Mouse (Mus musculus): ENCODE data around the gene Aff3.

Gene Aff3

GRCm38 (mm10) chr1:38202475-38203183 lies 462.1 kb downstream of the Aff3 start:
- in situ Hi-C loops (cut with MboI, MseI) = no loop called here

DNA sequence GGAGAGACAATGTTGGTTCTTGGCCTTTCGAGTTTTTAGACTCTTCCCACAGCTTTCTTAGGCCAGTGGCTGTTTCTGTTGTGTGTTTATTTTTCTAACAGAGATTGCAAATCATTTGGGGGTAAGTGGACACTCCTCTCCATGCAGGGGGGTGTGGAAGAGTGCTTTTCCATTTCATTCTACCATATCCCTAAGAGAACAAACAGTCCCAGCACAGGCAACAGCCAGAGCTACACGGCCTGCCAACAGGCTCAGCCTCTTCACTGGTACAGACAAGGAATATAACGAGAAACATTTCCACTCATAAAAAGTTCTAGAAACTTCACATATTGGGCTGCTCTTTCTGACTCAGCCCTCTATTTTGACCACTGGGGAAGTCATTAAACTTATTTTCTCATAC lies 463.0 kb downstream of the Aff3 start:
- in situ Hi-C loops (cut with MboI, MseI) = no loop called here

DNA sequence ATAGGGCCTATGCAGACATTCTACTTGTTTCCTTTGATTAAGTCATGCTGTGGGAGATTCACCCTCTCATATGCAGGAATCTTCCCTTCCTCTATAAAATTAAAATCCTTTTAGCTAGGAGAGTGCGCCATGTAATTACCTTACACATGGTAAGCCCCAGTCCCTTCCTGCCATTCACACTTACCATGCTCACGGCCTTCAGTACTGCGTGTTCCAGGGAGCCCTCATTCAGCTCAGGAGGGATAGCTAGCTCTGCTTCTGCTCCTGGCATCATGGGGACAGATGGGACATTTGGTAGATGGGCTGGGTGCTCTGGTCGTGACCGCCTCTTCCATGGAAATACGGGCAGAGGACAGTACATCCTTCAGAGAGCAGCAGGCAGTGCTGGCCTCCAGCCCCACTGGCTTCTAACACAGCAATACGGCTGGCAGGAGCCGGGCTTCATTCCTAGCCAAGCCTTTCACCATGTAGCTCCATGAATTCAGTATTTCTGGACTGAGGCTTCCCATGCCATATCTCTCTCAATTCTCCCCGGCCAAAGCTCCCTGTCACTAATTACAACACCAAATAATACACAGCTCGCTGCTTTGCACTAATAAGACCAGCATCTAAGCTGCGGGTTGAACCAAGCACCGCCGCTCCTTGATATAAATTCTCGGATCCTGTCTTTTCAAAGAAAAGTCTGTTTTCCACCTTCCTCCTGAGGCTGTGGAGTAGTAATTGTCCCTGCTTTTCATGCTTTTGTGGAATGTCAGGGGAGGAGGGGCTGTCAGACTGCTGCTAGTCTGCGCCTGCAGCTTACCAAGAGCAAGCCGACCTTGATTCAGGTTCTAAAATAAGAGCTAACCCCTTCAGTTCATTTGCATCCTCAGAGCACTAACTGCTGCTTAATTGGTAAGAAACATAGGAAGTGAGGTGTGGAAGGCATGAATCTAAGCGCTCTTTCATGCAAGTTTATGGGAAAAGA lies 464.8 kb downstream of the Aff3 start:
- in situ Hi-C loops (cut with MboI, MseI) = no loop called here

DNA sequence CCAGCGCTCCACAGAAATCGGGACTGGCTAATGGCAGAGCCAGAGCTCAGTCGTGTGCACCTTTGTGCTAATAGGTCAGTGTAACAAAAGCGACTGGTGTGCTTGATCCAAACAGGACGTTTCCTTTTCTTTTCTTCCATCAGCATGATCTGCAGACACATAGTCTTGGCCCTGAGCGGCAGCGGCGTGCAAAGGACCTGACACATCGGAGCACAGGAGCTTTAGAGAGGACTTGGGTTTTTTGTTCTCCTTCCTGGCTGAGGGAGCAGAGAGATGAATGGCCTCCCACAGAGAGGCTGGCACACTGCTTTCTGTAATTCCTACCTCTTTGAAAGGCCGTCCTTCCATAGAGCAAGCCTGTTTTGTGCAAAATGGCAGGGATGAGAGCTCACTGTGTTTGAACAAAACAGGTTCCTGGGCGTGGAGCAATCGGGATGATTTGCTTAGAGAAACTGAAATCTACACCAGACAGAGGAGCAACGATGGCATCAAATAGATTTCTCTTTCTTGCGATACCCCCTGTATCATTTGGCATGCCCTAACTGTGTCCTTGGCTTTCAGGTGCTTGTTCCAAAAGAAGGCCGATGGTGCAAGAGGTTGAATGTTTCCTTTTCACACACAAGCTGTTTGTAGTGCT lies 466.2 kb downstream of the Aff3 start:
- in situ Hi-C loops (cut with MboI, MseI) = no loop called here

GRCm38 (mm10) chr1:38197145-38197682 lies 467.5 kb downstream of the Aff3 start:
- in situ Hi-C loops (cut with MboI, MseI) = no loop called here

GRCm38 (mm10) chr1:38195721-38196120 lies 469.0 kb downstream of the Aff3 start:
- in situ Hi-C loops (cut with MboI, MseI) = no loop called here

DNA sequence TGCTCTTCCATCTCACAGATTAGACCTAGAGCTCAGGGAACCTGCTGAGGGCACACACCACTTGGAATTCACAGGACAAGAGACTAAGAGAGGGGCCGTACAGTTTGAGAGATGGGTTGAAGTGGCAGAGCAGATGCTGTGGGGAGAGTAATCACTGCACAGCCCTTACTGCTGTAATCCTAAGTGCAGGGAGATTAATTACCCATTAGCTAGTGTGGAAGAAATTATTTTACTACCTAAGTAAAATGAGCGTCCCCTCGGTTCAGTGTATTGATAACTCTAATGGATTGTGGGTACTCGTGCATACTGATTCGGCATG lies 478.6 kb downstream of the Aff3 start:
- in situ Hi-C loops (cut with MboI, MseI) = no loop called here

DNA sequence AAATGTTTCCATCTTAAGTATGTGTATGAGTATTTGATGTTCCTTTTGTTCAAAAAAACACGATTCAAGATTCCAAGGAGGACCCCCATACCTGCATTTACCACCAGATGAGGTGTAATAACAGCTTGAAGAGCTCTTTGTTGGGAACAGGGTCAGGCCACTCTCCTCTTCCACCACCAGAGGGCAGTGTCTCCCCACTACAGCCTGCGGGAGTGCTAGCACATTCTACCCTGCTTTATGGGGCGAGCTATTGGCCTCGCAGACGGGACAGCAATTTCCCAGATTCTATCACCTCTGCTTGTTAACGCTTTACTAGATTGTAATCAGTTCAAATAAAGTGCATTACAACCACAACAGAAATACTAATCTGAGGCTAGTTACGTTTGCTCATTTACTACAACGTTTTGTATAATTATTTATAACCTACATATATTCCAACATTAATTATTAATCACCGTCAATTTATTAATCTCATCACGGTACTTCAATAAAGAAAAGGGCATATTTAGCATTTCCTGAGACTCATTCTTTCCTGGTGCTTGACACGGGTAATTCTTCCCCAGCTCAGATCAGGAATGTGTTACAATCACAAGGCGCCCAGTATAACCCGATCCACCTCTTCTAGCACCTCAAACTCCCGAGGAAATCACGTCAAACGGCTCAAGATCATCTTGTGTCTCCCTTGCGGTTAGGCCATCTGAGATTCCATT lies 479.1 kb downstream of the Aff3 start:
- in situ Hi-C loops (cut with MboI, MseI) = no loop called here

DNA sequence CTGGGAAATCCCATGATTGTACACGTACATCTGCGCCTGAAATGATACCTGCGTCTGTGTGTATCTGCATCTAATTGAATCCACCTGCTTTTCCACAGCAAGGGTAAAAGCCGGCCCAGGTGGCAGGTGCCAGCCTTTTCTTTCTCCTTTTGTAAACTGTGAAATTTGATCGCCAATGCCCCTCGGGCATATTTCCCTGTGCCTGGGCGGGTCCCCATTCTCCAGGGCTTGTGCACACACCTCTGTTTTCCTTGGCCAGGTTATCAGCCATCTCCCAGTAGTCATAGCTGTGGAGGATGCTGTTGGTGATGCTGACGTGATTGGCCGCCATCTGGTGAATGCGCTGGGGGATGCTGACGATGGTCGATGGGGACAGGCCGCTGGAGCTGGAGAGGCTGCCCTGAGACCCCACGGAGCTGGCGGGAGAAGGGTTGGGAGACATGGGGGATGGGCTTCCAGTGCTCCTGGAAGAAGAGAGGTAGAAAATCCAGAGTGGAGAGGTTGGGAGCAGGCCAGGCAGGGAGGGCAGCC lies 483.7 kb downstream of the Aff3 start:
- in situ Hi-C loops (cut with MboI, MseI) = loop anchor here (5.0 kb wide), 1 partner anchor 606 kb away; no protein-coding TSS in a partner anchor

DNA sequence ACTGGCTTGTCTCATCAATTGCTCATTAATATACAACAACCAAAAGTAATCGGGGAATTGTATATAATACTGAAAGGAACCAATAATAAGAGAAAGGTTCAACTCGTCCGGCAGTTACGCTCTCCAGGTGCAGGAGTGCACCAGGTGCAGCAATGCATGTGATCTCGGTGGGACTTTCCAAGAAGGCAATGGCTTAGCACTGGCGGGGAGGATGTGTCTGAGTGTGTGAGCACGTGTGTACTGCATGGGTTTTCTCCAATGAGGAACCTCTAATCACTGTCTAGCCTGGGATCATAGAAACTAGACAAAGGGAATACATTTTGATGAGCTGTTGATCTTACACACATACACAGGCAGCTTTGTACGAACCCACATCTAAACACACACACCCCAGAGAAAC lies 485.8 kb downstream of the Aff3 start:
- in situ Hi-C loops (cut with MboI, MseI) = no loop called here

GRCm38 (mm10) chr1:38176077-38176476 lies 488.7 kb downstream of the Aff3 start:
- in situ Hi-C loops (cut with MboI, MseI) = no loop called here

GRCm38 (mm10) chr1:38171874-38172273 lies 492.9 kb downstream of the Aff3 start:
- in situ Hi-C loops (cut with MboI, MseI) = no loop called here

GRCm38 (mm10) chr1:38165696-38166095 lies 499.1 kb downstream of the Aff3 start:
- in situ Hi-C loops (cut with MboI, MseI) = no loop called here

DNA sequence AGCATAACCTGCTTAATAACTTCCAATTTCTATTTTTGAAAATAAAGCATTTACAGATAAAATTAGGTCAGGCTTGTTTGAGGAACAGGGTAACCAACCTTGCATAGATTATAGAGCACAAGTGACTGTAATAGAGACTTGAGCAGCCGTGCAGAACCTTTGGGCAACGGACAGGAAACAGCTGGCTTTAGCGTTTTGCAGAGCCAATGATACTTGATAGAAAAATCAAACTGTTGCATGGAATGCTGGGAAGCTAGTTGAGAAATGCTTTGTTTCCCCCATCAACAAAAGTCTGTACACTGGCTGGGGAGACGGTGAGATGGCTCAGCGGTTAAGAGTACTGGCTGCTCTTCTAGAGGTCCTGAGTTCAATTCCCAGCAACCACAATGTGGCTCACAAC lies 514.7 kb downstream of the Aff3 start:
- in situ Hi-C loops (cut with MboI, MseI) = no loop called here

- in situ Hi-C loops (cut with MboI, MseI) = no loop called here
Measured at GRCm38 (mm10) chr1:38146008-38146407, 518.7 kb downstream of the Aff3 start.

DNA sequence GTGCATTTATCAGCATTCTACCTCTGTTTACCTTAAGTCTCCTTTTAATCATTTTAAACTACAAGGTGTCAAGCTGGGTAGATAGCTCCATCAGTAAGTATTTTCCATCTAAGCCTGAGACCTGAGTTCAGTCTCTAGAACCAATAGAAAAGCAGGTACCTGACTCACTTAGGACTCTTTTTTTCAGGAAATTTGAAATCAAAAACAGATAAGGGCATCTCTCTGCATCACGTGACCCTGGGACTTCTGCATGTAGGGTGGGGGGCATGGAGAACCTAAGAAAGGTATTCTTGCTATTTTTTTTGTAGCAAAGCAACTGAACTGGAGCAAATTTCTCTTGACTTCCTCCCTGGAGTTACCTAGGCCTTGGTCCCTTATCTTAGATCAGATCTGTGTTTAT lies 523.4 kb downstream of the Aff3 start:
- in situ Hi-C loops (cut with MboI, MseI) = no loop called here

DNA sequence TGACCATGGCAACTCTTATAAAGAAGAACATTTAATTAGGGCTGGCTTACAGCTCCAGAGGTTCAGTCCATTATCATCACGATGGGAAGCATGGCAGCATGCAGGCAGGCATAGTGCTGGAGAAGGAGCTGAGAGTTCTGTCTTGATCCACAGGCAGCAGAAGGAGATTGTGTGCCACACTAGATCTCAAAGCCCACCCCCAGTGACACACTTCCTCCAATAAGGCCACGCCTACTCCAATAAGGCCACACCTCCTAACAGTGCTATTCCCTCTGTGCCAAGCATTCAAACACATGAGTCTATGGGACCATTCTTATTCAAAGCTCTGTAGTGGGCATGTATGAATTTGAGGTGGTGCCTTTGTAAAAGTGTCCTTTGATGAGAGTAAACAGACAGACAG lies 523.8 kb downstream of the Aff3 start:
- in situ Hi-C loops (cut with MboI, MseI) = no loop called here

- in situ Hi-C loops (cut with MboI, MseI) = no loop called here
Measured at GRCm38 (mm10) chr1:38139396-38139795, 525.4 kb downstream of the Aff3 start.

GRCm38 (mm10) chr1:38132942-38133341 lies 531.8 kb downstream of the Aff3 start:
- in situ Hi-C loops (cut with MboI, MseI) = no loop called here

DNA sequence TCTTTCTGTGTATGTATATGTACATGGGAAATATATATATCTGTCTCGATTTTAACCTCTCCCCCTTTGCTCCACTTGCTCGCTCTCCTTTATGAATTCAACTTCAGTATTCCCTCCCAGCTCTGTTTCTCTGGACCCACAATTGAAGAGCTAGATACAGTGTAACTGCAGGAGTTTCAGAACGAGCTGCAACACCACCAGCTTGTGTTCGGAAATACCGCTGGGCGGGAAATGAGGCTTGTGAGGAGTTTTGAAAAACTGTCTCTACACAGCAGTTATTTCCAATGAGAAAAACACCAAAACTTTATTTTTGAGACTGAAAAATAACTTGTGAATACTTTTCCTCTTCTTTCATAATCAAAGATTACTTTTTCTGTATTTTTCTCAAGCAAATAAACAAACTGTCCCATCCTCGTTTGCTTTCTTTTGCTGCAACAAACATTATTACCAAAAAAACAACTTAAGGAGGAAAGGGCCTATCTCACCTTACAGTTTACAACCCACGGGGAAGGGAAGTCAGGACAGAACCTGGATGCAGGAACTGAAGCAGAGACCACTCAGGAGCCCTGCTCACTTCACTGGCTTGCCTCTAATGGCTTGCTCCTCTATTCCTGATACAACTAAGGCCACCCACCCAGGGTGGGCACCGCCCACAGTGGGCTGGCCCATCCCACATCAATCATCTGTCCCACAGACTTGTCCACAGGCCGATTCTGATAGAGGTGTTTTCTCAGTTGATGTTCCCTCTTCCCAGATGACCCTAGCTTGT lies 533.9 kb downstream of the Aff3 start:
- in situ Hi-C loops (cut with MboI, MseI) = no loop called here
